Mouse (Mus musculus) neural tube, embryonic 14.5 days (tissue): ENCODE data around the gene Tubgcp2. TPM values are rescaled to one million over a fixed set of nuclear protein-coding genes. Genes with fewer than 3 reads are reported as not detected.

Experiments used
- ATAC-seq: fragments of 200-750 bp; cut with Nextera tagmentation; 2 replicates; pipeline ENCODE4 v1.8.0; 2017; ENCODE audit warnings: low read depth, mild to moderate bottlenecking, moderate TSS enrichment, moderate library complexity
- H3K27ac ChIP-seq: fragments of 300-500 bp; sonication (generic); 2 replicates; pipeline ENCODE4 v1.5.1; 2014; ENCODE audit warnings: low read depth, mild to moderate bottlenecking, control low read depth, low read length, moderate library complexity, mixed read lengths
- H3K27me3 ChIP-seq: fragments of 300-500 bp; sonication (generic); 2 replicates; pipeline ENCODE4 v1.6.1; 2014; ENCODE audit warnings: low read length; ENCODE audit not compliant: control insufficient read depth, insufficient read depth
- H3K36me3 ChIP-seq: fragments of 300-500 bp; sonication (generic); 2 replicates; pipeline ENCODE4 v1.6.1; 2014; ENCODE audit warnings: low read length, mixed read lengths; ENCODE audit not compliant: control insufficient read depth, insufficient read depth
- H3K4me1 ChIP-seq: fragments of 300-500 bp; sonication (generic); 2 replicates; pipeline ENCODE4 v1.6.1; 2014; ENCODE audit warnings: low read length; ENCODE audit not compliant: control insufficient read depth, insufficient read depth
- H3K4me2 ChIP-seq: fragments of 300-500 bp; sonication (generic); 2 replicates; pipeline ENCODE4 v1.6.1; 2014; ENCODE audit warnings: mild to moderate bottlenecking, low read depth, low read length, control low read depth
- H3K4me3 ChIP-seq: fragments of 300-500 bp; sonication (generic); 2 replicates; pipeline ENCODE4 v1.5.1; 2014; ENCODE audit warnings: low read depth, low read length, control low read depth, mixed read lengths
- H3K9ac ChIP-seq: fragments of 300-500 bp; sonication (generic); replicated peaks from 2 replicates; pipeline ENCODE4 v1.6.1; 2014; ENCODE audit warnings: low read depth, mild to moderate bottlenecking, control low read depth, low read length, mixed read lengths
- H3K9me3 ChIP-seq: fragments of 300-500 bp; sonication (generic); 2 replicates; pipeline ENCODE4 v1.6.1; 2016; ENCODE audit warnings: low read length; ENCODE audit not compliant: control insufficient read depth
- WGBS: fragments of 180-500 bp; shearing (Covaris S2); extraction: QIAGEN DNeasy Blood & Tissue Kit; methylation state at CpG from one replicate; pipeline ENCODE4 v1.1.7; 2014; 5-methylcytosine and 5-hydroxymethylcytosine counted together
- polyA plus RNA-seq: library from polyadenylated mRNA; unstranded; fragments of >200 nt; fragmentation: Nextera tagmentation; extraction: Ambion mirVana; gene quantifications from 2 replicates; pipeline ENCODE4 v1.2.1, GENCODE M21; 2014

Gene Tubgcp2
- 57.1 and 61.0 TPM in 2 replicates for polyA plus RNA-seq

GRCm38 (mm10) chr7:140036281-140037170 is at the start of gene Tubgcp2, which contains the start of gene Zfp511:
Gene Tubgcp2, minus strand, starts transcription at chr7:140036669.
Gene Zfp511, plus strand, starts transcription at chr7:140036391.
- Histone ChIP-seq H3K27ac (peak within 1 kb of the TSS; percentile 92), H3K4me3 (peak within 1 kb of the TSS; percentile 89), H3K9ac (peak within 1 kb of the TSS; percentile 88), H3K4me1 (peaks cover 9% of the 10 kb centered on the region), H3K27me3 (no peaks in the 10 kb centered on the region), H3K36me3 (peaks cover 33% of the 10 kb centered on the region), H3K4me2 (peak within 1 kb of the TSS; percentile 68), H3K9me3 (no peaks in the 10 kb centered on the region)
- peak; percentile 96 for ATAC-seq
- WGBS = 2% methylated on average over 62 of the region's 69 CpGs

GRCm38 (mm10) chr7:140082242-140082678 is 45.8 kb upstream of the Tubgcp2 start, which contains the start of gene Caly:
Gene Caly, minus strand, starts transcription at chr7:140082548.
- peak within 1 kb of the TSS; percentile 68 for H3K9ac ChIP-seq
- peak; percentile 90 for ATAC-seq
- H3K36me3 ChIP-seq = no peaks in the 10 kb centered on the region
- no peaks in the 10 kb centered on the region for H3K27me3 ChIP-seq
- H3K4me2 ChIP-seq = peak within 1 kb of the TSS; percentile 64
- H3K4me3 ChIP-seq = peak within 1 kb of the TSS; percentile 50
- WGBS = 4% methylated on average over 18 of the region's 18 CpGs
- H3K9me3 ChIP-seq = no peaks in the 10 kb centered on the region
- H3K27ac ChIP-seq = peak within 1 kb of the TSS; percentile 85
- peaks cover 16% of the 10 kb centered on the region for H3K4me1 ChIP-seq

GRCm38 (mm10) chr7:140081408-140082241 is 45.2 kb upstream of the Tubgcp2 start:
- peak overlapping the region; percentile 85 for H3K27ac ChIP-seq
- ATAC-seq = peak; percentile 30
- peak overlapping the region; percentile 68 for H3K9ac ChIP-seq
- WGBS = 14% methylated on average over 20 of the region's 20 CpGs
- H3K4me1 ChIP-seq = peaks cover 16% of the 10 kb centered on the region
- peak overlapping the region; percentile 50 for H3K4me3 ChIP-seq
- H3K9me3 ChIP-seq = no peaks in the 10 kb centered on the region
- H3K36me3 ChIP-seq = no peaks in the 10 kb centered on the region
- peak overlapping the region; percentile 64 for H3K4me2 ChIP-seq
- H3K27me3 ChIP-seq = no peaks in the 10 kb centered on the region

- H3K4me3 ChIP-seq = peak overlapping the region; percentile 50
- peak; percentile 80 for ATAC-seq
Measured at GRCm38 (mm10) chr7:140080503-140081156, 44.2 kb upstream of the Tubgcp2 start.

GRCm38 (mm10) chr7:140078711-140079110 is 42.2 kb upstream of the Tubgcp2 start:
- H3K9ac ChIP-seq = no peak overlapping the region
- H3K4me2 ChIP-seq = no peak overlapping the region
- WGBS = 7% methylated on average over 5 of the region's 5 CpGs

More at GRCm38 (mm10) chr7:140080503-140081156, 44.2 kb upstream of the Tubgcp2 start:
- H3K4me2 ChIP-seq = peak overlapping the region; percentile 64
- peak overlapping the region; percentile 85 for H3K27ac ChIP-seq
- peaks cover 16% of the 10 kb centered on the region for H3K4me1 ChIP-seq
- WGBS = 2% methylated on average over 24 of the region's 24 CpGs
- H3K36me3 ChIP-seq = no peaks in the 10 kb centered on the region
- H3K27me3 ChIP-seq = no peaks in the 10 kb centered on the region
- H3K9me3 ChIP-seq = no peaks in the 10 kb centered on the region
- peak overlapping the region; percentile 68 for H3K9ac ChIP-seq

GRCm38 (mm10) chr7:140077698-140078097 is 41.2 kb upstream of the Tubgcp2 start:
- Histone ChIP-seq H3K27ac (no peak overlapping the region), H3K4me2 (no peak overlapping the region), H3K4me1 (peaks cover 16% of the 10 kb centered on the region), H3K9me3 (no peaks in the 10 kb centered on the region), H3K4me3 (no peak overlapping the region), H3K36me3 (no peaks in the 10 kb centered on the region; the same call in 1 of the 2 replicates), H3K27me3 (no peaks in the 10 kb centered on the region), H3K9ac (no peak overlapping the region)
- no peak for ATAC-seq
- 86% methylated on average over 6 of the region's 6 CpGs for WGBS

More at GRCm38 (mm10) chr7:140078711-140079110, 42.2 kb upstream of the Tubgcp2 start:
- Histone ChIP-seq H3K9me3 (no peaks in the 10 kb centered on the region), H3K36me3 (no peaks in the 10 kb centered on the region), H3K4me3 (no peak overlapping the region), H3K27me3 (no peaks in the 10 kb centered on the region), H3K27ac (no peak overlapping the region), H3K4me1 (peaks cover 16% of the 10 kb centered on the region)
- ATAC-seq = no peak

- Histone ChIP-seq H3K4me1 (no peaks in the 10 kb centered on the region), H3K36me3 (no peaks in the 10 kb centered on the region; the same call in 1 of the 2 replicates), H3K27ac (no peak overlapping the region), H3K27me3 (no peaks in the 10 kb centered on the region), H3K4me2 (peak overlapping the region; percentile 2; the same call in 1 of the 2 replicates), H3K9me3 (no peaks in the 10 kb centered on the region), H3K9ac (no peak overlapping the region), H3K4me3 (0 out of 2 replicates have a peak overlapping the region, but pooled peaks have one; percentile 0)
- whole genome bisulfite sequencing = 36% methylated on average over 33 of the region's 39 CpGs
- no peak for ATAC-seq
Measured at GRCm38 (mm10) chr7:140070042-140070711, 33.7 kb upstream of the Tubgcp2 start.

GRCm38 (mm10) chr7:140067397-140067796 is 30.9 kb upstream of the Tubgcp2 start:
- no peak overlapping the region for H3K9ac ChIP-seq
- no peak overlapping the region for H3K27ac ChIP-seq
- H3K4me2 ChIP-seq = no peak overlapping the region
- H3K36me3 ChIP-seq = no peaks in the 10 kb centered on the region; the same call in 1 of the 2 replicates
- no peaks in the 10 kb centered on the region for H3K27me3 ChIP-seq
- no peak overlapping the region for H3K4me3 ChIP-seq
- no peaks in the 10 kb centered on the region for H3K4me1 ChIP-seq
- no peaks in the 10 kb centered on the region for H3K9me3 ChIP-seq
- no peak for ATAC-seq
- 75% methylated on average over 6 of the region's 6 CpGs for WGBS
